Mouse (Mus musculus) liver, embryonic 13.5 days (tissue): ENCODE measurements around the gene 4931429L15Rik. TPM values are rescaled to one million over a fixed set of nuclear protein-coding genes. Genes with fewer than 3 reads are reported as not detected.

Experiments
- ATAC-seq: fragments of 200-750 bp; cut with Nextera tagmentation; 2 replicates; pipeline ENCODE4 v1.8.0; 2017; ENCODE audit warnings: low read depth, mild to moderate bottlenecking, moderate number of reproducible peaks, moderate library complexity
- DNase-seq: peaks from one replicate; pipeline ENCODE4 v3.0.0; 2022
- H3K27ac ChIP-seq: fragments of 300-500 bp; sonication (generic); 2 replicates; pipeline ENCODE4 v1.5.1; 2015; ENCODE audit warnings: moderate library complexity, mild to moderate bottlenecking, inconsistent platforms
- H3K27me3 ChIP-seq: fragments of 300-500 bp; sonication (generic); 2 replicates; pipeline ENCODE4 v1.6.1; 2015; ENCODE audit warnings: mild to moderate bottlenecking, inconsistent platforms
- H3K36me3 ChIP-seq: fragments of 300-500 bp; sonication (generic); 2 replicates; pipeline ENCODE4 v1.6.1; 2015; ENCODE audit warnings: mild to moderate bottlenecking, inconsistent platforms
- H3K4me1 ChIP-seq: fragments of 300-500 bp; sonication (generic); replicated peaks from 2 replicates; pipeline ENCODE4 v1.6.1; 2015; ENCODE audit warnings: inconsistent platforms
- H3K4me2 ChIP-seq: fragments of 300-500 bp; sonication (generic); 2 replicates; pipeline ENCODE4 v1.6.1; 2015; ENCODE audit warnings: inconsistent platforms, mild to moderate bottlenecking, moderate library complexity
- H3K4me3 ChIP-seq: fragments of 300-500 bp; sonication (generic); replicated peaks from 2 replicates; pipeline ENCODE4 v1.5.1; 2015; ENCODE audit warnings: mild to moderate bottlenecking, inconsistent platforms
- H3K9ac ChIP-seq: fragments of 300-500 bp; sonication (generic); 2 replicates; pipeline ENCODE4 v1.6.1; 2015; ENCODE audit warnings: mild to moderate bottlenecking, inconsistent platforms
- H3K9me3 ChIP-seq: fragments of 300-500 bp; sonication (generic); replicated peaks from 2 replicates; pipeline ENCODE4 v1.6.1; 2016; ENCODE audit warnings: inconsistent platforms
- WGBS: fragments of 180-500 bp; shearing (Covaris S2); methylation state at CpG from one replicate; pipeline ENCODE4 v1.1.7; 2015; ENCODE audit not compliant: insufficient replicate concordance; 5-methylcytosine and 5-hydroxymethylcytosine counted together
- polyA plus RNA-seq: library from polyadenylated mRNA; unstranded; fragments of >200 nt; fragmentation: Nextera tagmentation; extraction: Ambion mirVana; gene quantifications from 2 replicates; pipeline ENCODE4 v1.2.1, GENCODE M21; 2015

4931429L15Rik gene
- polyA plus RNA-seq, 1 experiment from 2014 or later: not detected

DNA sequence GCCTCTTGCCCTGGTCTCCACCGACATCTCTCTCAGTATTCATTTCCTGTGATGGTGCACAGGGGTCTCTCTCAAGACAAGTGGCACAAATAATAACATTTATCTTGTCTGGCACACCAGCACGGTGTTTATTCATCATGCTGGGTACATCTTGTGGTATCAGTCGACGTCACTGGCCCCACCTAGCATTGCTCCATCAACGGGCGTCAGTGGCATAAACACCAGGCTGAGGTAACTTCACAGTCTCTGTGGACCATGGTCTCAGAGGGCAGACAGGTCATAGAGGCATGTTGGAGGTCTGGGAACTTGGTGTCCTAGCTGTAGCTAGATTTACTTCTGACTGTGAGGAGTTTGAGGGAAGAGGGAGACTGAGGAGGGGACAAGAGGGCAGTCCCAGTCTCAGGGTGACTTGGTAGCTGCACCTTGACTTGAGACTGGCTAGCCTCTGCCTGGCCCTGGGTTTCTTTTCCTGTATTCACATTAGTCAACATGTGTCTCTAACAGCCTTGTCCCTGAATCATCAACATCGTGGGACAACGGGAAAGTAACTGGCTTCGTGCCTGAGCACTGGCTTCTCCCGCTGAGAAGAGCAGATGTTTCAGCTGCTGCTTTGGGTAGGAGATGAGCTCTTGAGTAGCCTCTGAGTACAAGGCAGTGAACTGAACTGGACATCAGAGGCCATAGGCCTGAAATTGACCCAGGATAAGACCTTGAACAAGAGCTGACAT is 63.0 kb downstream of the 4931429L15Rik start:
- H3K27ac ChIP-seq: no peak overlapping the region
- no peak for ATAC-seq

DNA sequence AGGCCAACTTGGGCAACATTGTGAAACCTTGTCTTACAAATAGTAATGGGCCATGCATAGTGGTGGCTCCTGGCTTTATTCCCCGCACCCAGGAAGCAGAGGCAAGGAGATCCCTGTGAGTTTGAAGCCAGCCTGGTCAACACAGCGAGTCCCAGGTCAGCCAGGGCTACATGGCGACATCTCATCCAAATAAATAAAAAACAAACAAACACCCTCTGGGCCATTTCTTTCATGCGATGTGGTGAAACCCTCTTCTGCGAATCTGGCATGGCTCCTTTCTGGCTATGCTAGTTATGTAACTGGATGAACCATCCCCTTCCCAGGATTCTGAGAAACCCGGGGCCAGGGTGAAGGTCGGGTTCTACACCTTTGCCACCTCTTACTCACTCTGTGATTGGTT is 63.6 kb downstream of the 4931429L15Rik start:
- Histone ChIP-seq H3K9me3 (no peaks in the 10 kb centered on the region), H3K36me3 (no peaks in the 10 kb centered on the region), H3K4me3 (no peak overlapping the region), H3K9ac (no peak overlapping the region), H3K4me1 (0 out of 2 replicates have a peak, but pooled peaks cover 4% of the 10 kb centered on the region), H3K27me3 (no peaks in the 10 kb centered on the region; the same call in 1 of the 2 replicates), H3K27ac (no peak overlapping the region), H3K4me2 (no peak overlapping the region)
- 70% methylated on average over 7 of the region's 7 CpGs for WGBS
- DNase-seq (no peak), ATAC-seq (no peak)

More for the DNA sequence above, 63.0 kb downstream of the 4931429L15Rik start:
- H3K4me3 ChIP-seq: no peak overlapping the region
- H3K9ac ChIP-seq: no peak overlapping the region
- H3K4me2 ChIP-seq: no peak overlapping the region
- H3K4me1 ChIP-seq: 0 out of 2 replicates have a peak, but pooled peaks cover 4% of the 10 kb centered on the region
- no peaks in the 10 kb centered on the region for H3K36me3 ChIP-seq
- no peaks in the 10 kb centered on the region; the same call in 1 of the 2 replicates for H3K27me3 ChIP-seq
- no peaks in the 10 kb centered on the region for H3K9me3 ChIP-seq
- DNase-seq: no peak
- 64% methylated on average over 10 of the region's 10 CpGs for WGBS

Other genes with a start within 250 kb of the 4931429L15Rik start
- gene Apoa1, start 91.4 kb downstream of the 4931429L15Rik start, polyA plus RNA-seq: 2,174 and 2,280 TPM in 2 replicates
- gene Apoc3, start 84.3 kb downstream of the 4931429L15Rik start, polyA plus RNA-seq: 2.7 and 3.1 TPM in 2 replicates
- 0.10 and 0.15 TPM in 2 replicates for gene Apoa4, start 79.3 kb downstream of the 4931429L15Rik start, polyA plus RNA-seq
- 0.73 and 0.83 TPM in 2 replicates for gene Apoa5, start 51.4 kb downstream of the 4931429L15Rik start, polyA plus RNA-seq
- 39.5 and 44.6 TPM in 2 replicates for gene Zpr1, start 46.9 kb downstream of the 4931429L15Rik start, polyA plus RNA-seq
- gene Bud13, start 37.0 kb downstream of the 4931429L15Rik start, polyA plus RNA-seq: 8.0 and 10.1 TPM in 2 replicates